Mouse (Mus musculus): ENCODE data around the gene Susd1.

Susd1 gene

GRCm38 (mm10) chr4:59381007-59381743, 57.3 kb downstream of the Susd1 start:
- DNase-seq (ENCODE audit: low read depth, low spot score) = peak; percentile 97

GRCm38 (mm10) chr4:59380478-59380877, 58.0 kb downstream of the Susd1 start:
- peak; percentile 41 for DNase-seq (ENCODE audit: low read depth, low spot score)

GRCm38 (mm10) chr4:59379876-59380275, 58.6 kb downstream of the Susd1 start:
- no peak for DNase-seq (ENCODE audit: low read depth, low spot score)

GRCm38 (mm10) chr4:59378631-59379030, 59.8 kb downstream of the Susd1 start:
- no peak for DNase-seq (ENCODE audit: low read depth, low spot score)

- DNase-seq (ENCODE audit: low read depth, low spot score) = no peak
These were observed 64.0 kb downstream of the Susd1 start for GRCm38 (mm10) chr4:59374271-59374938.

- DNase-seq (ENCODE audit: low read depth, low spot score) = no peak
These were observed 65.8 kb downstream of the Susd1 start for GRCm38 (mm10) chr4:59372546-59373157.

GRCm38 (mm10) chr4:59371910-59372309, 66.5 kb downstream of the Susd1 start:
- DNase-seq (ENCODE audit: low read depth, low spot score) = peak; percentile 88

GRCm38 (mm10) chr4:59369941-59370340, 68.5 kb downstream of the Susd1 start:
- no peak for DNase-seq (ENCODE audit: low read depth, low spot score)

- DNase-seq (ENCODE audit: low read depth, low spot score) = no peak
These were observed 70.3 kb downstream of the Susd1 start for GRCm38 (mm10) chr4:59368118-59368517.

GRCm38 (mm10) chr4:59366206-59366605, 72.2 kb downstream of the Susd1 start:
- DNase-seq (ENCODE audit: low read depth, low spot score) = peak; percentile 62

GRCm38 (mm10) chr4:59365571-59365970, 72.9 kb downstream of the Susd1 start:
- DNase-seq (ENCODE audit: low read depth, low spot score) = no peak

- DNase-seq (ENCODE audit: low read depth, low spot score) = no peak
These were observed 73.9 kb downstream of the Susd1 start for GRCm38 (mm10) chr4:59364229-59365173.

GRCm38 (mm10) chr4:59363041-59363440, 75.4 kb downstream of the Susd1 start:
- no peak for DNase-seq (ENCODE audit: low read depth, low spot score)

GRCm38 (mm10) chr4:59360704-59361103, 77.7 kb downstream of the Susd1 start:
- DNase-seq (ENCODE audit: low read depth, low spot score) = peak; percentile 81

GRCm38 (mm10) chr4:59359921-59360320, 78.5 kb downstream of the Susd1 start:
- DNase-seq (ENCODE audit: low read depth, low spot score) = no peak

GRCm38 (mm10) chr4:59358960-59359359, 79.5 kb downstream of the Susd1 start:
- no peak for DNase-seq (ENCODE audit: low read depth, low spot score)

GRCm38 (mm10) chr4:59355421-59355820, 83.0 kb downstream of the Susd1 start:
- DNase-seq (ENCODE audit: low read depth, low spot score) = no peak

- DNase-seq (ENCODE audit: low read depth, low spot score) = no peak
These were observed 83.8 kb downstream of the Susd1 start for GRCm38 (mm10) chr4:59354666-59355065.

GRCm38 (mm10) chr4:59351938-59352337, 86.5 kb downstream of the Susd1 start:
- no peak for DNase-seq (ENCODE audit: low read depth, low spot score)

- no peak for DNase-seq (ENCODE audit: low read depth, low spot score)
These were observed 88.1 kb downstream of the Susd1 start for GRCm38 (mm10) chr4:59350354-59350753.

GRCm38 (mm10) chr4:59349425-59350185, 88.8 kb downstream of the Susd1 start:
- DNase-seq (ENCODE audit: low read depth, low spot score) = no peak
